Mouse (Mus musculus) ES-E14 (cell line): Measurements from ENCODE around the gene Syt12.

Source experiments
- CHD2 ChIP-seq: IDR thresholded peaks from 2 replicates; pipeline ENCODE4 v1.6.1; 2014; ENCODE audit warnings: mild to moderate bottlenecking, low read depth, low read length, inconsistent platforms
- MAFK ChIP-seq: IDR thresholded peaks from 2 replicates; pipeline ENCODE4 v1.6.1; 2014; ENCODE audit warnings: mild to moderate bottlenecking, low read depth, low read length, inconsistent platforms; ENCODE audit not compliant: insufficient read depth
- ZC3H11A ChIP-seq: IDR thresholded peaks from 2 replicates; pipeline ENCODE4 v1.6.1; 2012; ENCODE audit warnings: low read depth, mild to moderate bottlenecking, inconsistent platforms, low read length, borderline replicate concordance
- ZNF384 ChIP-seq: IDR thresholded peaks from 2 replicates; pipeline ENCODE4 v1.6.1; 2012; ENCODE audit warnings: low read depth, low read length, inconsistent platforms

- no peak for TF ChIP-seq ZC3H11A
- TF ChIP-seq ZNF384 = no peak
- TF ChIP-seq MAFK = no peak
- no peak for TF ChIP-seq CHD2
Measured at GRCm38 (mm10) chr19:4425610-4426366, 51.5 kb downstream of the Syt12 start.
